Mouse (Mus musculus) ovary, postnatal 14 days (tissue): ENCODE measurements around the gene Dnmt3l.

ENCODE experiments used
- DNase-seq: peaks from one replicate; pipeline ENCODE4 v3.0.0; 2022; ENCODE audit warnings: low spot score

Gene Dnmt3l

GRCm38 (mm10) chr10:78037139-78037538, 4.6 kb upstream of the Dnmt3l start:
- DNase-seq: no peak

- no peak for DNase-seq
Observed at GRCm38 (mm10) chr10:78042096-78042495, 349 bp downstream of the Dnmt3l start.

DNA sequence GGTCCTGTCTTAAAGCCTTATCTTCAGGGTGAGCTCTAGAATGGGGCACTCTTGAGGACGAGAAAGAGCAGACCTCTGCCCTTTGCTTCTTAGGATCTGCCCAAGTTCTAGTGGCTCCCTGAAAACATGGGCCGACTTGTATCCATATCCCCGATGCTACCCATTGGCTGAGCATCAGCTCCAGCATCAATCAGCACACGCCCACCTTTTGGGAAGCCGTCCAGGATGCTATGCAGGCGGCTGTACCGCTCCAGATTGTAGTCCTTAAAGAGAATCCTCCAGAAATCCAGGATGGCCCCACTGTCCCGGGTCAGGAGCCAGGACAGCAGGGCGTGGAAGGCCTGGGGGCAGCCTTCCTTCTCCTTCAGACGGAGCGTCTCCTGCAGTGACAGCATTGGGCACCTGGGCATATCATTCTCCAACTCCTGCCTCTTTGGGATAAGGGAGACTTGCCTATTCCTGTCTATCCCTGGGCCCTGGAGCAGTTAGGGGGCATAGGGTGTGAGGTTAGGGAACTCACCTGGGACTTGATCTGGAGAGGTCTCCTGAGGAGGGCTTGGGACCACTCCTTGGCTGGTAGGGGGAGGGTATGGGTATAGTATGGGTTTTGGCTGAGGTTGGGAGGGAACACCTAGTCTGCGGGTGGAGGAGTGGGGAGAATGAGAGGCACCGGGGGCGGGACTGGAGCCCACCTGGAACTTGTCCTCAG, 1.1 kb downstream of the Dnmt3l start:
- no peak for DNase-seq

DNA sequence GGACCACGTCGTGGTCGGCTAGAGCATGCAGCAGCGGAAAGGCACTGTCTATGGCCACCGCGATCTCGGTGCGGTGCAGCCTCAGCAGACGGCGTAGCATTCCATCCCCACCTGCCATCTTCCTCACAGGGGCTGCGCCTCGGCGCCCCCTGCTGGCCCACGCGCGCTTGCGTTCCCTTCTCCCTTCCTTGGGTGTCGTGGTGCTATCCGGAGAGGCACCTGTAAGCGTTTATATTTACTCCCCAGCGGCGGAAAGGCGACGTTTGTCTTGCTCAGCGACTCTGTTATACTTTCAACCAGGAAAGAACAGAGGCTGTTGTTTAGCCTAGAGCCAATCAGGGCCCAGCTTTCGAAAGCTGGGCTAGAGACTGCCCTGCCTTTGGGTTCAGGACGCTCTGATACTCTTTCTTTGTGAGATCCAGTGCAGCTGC, 1.7 kb downstream of the Dnmt3l start, which contains the start of gene Aire:
Gene Aire (minus strand): TSS at position 205 of the 431 bp plus-strand sequence.
- DNase-seq: peak; percentile 38

- no peak for DNase-seq
Observed at GRCm38 (mm10) chr10:78044531-78044930, 2.8 kb downstream of the Dnmt3l start.

- no peak for DNase-seq
Observed at GRCm38 (mm10) chr10:78046388-78046787, 4.6 kb downstream of the Dnmt3l start.

DNA sequence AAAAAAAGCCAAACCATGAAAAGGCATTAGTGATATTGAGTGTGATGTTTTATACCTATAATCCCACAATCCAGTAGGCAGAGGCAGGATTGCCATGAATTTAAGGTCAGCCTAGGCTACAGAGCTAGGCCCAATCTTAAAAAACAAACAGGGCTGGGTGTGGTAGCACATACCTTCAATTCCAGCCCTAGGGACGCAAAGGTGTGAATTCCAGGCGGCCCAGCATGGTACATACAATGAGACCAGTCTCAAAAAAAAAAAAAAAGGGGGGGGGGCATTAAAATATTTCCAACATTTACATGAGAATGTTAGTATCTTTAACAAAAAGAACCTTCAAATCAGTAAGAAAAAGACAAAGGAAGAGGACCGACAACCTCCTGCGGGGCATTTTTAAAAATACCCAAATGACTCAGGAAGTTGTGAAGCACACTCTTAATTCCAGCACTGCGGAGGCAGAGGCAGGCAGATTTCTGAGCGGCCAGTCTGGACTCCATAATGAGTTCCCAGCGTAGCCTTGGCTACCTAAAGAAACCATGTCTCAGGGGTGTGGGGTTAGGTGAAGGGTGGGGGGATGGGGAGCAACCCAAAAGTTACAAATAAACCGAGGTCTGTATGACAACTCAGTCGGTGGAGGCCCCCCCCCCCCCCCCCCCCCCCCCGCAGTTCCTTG, 6.4 kb downstream of the Dnmt3l start:
- DNase-seq: no peak

DNA sequence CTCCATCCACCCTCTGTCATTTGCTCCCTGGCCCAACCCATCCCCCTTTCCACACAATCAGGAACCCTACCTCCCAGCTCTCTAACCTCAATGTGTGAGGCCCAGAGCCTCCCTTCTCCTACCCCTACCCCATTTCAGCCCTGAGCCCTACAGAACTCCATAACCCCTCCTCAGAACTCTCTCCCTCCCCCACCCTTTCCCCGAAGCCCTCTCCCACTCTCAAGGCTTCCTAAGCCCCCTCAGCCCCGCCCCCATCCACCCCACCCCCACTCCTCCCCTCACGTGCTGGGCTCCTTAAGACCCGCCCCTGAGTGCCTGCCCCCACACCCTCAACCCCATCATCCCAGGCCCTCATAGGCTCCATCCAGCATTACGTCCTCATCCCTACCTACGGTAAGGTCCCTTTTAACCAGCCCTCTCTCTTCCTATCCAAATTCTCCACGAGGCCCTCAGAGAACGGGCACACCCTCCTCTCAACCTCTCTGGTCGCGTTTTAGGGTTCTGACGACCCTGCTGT, 7.8 kb downstream of the Dnmt3l start:
- DNase-seq: no peak

DNA sequence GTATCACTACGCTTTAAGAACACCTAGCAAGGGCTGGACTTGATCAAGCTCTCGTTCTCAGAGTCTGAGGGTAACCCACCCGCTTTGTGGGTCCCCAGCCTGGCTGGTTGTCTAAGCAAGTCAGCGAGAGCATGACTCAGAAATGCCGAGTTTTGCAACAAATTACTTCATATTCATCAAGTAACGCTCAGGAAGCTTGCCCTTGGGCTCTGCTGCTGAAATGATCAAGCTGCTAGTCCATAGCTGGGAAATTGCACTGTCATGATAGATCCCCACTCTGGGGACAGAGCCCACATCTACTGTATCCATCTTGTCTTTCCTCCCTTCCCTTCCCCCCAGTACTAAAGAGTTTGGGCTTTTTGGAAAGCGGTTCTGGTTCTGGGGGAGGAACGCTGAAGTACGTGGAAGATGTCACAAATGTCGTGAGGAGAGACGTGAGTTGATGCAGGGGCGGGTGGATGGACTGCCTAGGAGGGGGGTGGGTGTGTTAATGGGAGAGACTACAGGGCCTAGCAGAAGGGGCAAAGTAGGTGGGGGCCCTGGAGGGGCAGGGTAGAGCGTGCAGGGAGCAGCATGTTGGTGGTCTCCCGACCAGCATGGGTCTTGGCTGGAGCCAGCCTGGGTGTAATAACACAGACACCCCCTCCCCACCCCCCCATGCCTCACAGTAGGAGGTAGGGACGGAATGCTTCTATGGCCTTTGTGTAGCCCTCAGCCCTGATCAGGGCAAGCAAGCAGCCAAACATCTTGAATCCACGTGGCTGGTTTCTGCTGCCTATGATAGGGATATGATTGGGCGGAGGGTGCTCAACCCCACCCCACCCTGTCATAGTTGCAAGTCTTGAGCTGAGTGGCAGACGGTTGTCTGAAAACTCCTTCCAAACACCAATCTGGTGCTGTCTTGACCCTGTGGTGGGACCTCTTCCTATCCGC, 13.2 kb downstream of the Dnmt3l start:
- DNase-seq: no peak

DNA sequence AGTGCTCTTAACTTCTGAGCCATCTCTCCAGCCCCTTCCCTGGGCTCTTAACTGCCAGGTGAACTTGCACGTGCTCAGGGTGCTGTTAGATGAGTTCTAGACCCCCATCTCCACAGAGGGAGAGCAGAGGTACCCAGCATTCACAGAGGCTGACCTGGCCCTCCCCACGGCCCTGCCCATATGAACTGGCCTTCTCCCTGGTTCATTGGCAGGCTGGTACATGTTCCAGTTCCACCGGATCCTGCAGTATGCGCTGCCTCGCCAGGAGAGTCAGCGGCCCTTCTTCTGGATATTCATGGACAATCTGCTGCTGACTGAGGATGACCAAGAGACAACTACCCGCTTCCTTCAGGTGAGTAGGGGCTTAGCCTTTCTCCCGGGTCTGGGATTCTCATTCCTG, 15.3 kb downstream of the Dnmt3l start:
- DNase-seq: no peak

GRCm38 (mm10) chr10:78063122-78063521, 21.4 kb downstream of the Dnmt3l start:
- no peak for DNase-seq

DNA sequence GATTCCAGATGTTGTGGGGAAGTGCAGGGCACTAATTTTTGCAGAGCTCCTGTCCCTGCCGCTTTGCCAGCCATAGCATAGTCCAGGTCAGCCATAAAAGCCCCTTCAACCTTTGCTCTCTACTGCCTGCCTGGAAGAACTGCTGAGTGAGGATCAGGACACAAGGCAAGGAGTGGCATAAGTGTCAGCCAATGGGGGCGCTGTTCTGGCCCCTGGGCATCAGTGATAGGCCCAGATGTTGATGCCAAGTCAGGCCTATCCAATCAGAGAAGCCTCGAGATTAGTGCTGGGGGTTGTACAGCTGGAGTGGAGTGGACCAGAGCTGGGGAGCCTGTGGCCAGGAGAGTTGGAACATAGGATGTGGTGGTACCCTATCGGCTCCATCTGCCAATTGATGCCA, 25.5 kb downstream of the Dnmt3l start:
- no peak for DNase-seq

DNA sequence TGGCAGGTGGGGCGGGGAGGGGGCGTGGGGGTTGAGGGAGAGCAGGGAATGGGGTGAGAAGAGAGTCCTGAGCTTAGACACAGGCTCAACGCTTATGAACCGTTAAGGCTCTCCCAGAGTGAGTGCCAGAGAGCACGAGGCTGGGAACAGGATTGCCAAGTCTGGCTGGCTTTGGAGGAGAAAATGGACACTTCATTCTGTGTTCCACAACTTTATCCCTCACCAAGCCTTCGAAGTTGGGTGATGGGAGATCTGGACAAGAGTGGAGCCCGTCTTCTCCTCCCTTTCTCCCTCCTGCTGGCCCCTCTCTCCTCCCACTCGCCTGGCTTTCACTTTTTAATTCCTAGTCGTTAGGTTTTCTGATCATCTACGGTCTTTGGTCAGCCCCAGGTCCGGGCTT, 26.8 kb downstream of the Dnmt3l start:
- DNase-seq: no peak

- DNase-seq: peak; percentile 70
Observed at GRCm38 (mm10) chr10:78069101-78070011, 27.6 kb downstream of the Dnmt3l start, which contains the start of gene Icosl. Gene Icosl, plus strand, starts transcription at chr10:78069302.

GRCm38 (mm10) chr10:78074151-78074550, 32.4 kb downstream of the Dnmt3l start:
- no peak for DNase-seq

GRCm38 (mm10) chr10:78074977-78075376, 33.2 kb downstream of the Dnmt3l start:
- no peak for DNase-seq

GRCm38 (mm10) chr10:78077862-78078261, 36.1 kb downstream of the Dnmt3l start:
- DNase-seq: no peak

- no peak for DNase-seq
Observed at GRCm38 (mm10) chr10:78078276-78078675, 36.5 kb downstream of the Dnmt3l start.

DNA sequence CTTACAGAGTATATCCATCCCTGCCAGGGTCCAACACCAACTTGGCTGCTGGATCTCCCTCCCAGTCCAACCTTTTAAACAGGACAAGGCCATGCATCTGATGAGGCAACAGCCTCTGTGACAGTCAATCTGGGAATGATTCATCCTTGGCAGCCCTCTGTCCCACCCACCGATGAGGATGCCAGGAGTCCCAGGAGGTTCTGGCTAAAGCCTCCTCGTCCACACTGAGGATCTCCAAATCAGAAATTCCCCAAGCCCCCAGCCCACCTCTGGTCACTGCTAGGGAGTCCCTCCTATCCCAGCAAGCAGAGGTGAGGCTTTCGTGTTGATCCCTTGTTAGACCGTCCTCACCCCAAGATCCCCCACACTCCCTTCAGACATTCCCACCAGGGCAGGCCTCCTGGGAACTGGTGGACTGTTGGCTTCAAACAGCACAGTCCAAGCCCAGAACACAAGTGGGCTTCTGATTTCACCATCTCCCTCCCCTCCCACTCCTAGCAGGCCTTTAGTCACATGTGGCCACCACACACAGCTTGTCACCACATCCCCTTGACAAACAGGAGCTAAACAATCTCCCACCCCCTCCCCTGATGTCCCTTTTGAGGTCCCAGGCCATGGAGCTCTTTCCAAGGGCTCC, 38.3 kb downstream of the Dnmt3l start:
- no peak for DNase-seq

DNA sequence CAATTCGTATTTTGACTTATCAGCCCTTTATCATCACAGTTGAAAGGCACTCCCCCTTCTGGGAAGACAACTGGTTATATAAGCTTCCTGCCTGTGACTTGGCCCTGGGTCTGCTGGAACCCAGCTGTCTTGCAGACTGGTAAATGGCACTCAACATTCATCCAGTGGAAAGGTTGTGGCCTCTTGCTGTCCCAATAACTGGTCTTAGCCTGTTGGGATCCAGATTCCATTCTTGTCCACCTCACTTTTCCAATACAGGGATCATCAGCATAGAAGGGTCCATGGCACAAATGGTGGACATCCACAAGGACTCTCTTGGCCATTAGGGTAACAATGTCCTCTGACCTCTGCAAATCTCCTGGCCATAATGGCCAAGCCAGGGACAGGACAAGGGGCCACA, 42.3 kb downstream of the Dnmt3l start:
- DNase-seq: no peak

DNA sequence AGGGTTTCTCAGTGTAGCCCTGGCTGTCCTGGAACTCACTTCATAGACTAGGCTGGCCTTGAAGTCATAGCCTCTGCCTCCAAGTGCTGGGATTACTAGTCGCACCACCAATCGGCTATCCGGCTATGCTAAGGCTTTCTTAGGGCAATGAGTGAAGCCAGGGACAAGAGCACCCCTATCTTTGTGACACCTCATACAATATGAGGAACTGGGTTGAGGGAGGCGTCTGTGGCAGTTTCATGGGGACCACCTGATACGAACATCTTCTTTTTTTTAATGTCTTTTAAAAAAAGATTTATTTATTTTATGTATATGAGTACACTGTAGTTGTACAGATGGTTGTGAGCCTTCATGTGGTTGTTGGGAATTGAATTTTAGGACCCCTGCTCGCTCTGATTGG, 44.0 kb downstream of the Dnmt3l start:
- no peak for DNase-seq
